Mouse (Mus musculus) forebrain, embryonic 15.5 days (tissue): ENCODE data around the gene Cnrip1. TPM values are rescaled to one million over a fixed set of nuclear protein-coding genes. Genes with fewer than 3 reads are reported as not detected.

Source experiments
- polyA plus RNA-seq: library from polyadenylated mRNA; unstranded; fragments of >200 nt; fragmentation: Nextera tagmentation; extraction: Ambion mirVana; gene quantifications from 2 replicates; pipeline ENCODE4 v1.2.1, GENCODE M21; 2015

The Cnrip1 gene
- polyA plus RNA-seq, 1 experiment from 2014 or later = 130 TPM

Other genes with a start within 250 kb of the Cnrip1 start
- gene Fbxo48, start 100.2 kb upstream of the Cnrip1 start, polyA plus RNA-seq = 0.98 and 1.1 TPM in 2 replicates
- gene Plek, start 795 bp downstream of the Cnrip1 start, polyA plus RNA-seq = 2.5 and 3.2 TPM in 2 replicates
- gene Ppp3r1, start 107.7 kb downstream of the Cnrip1 start, polyA plus RNA-seq = 166 and 176 TPM in 2 replicates
- gene Wdr92, start 130.5 kb downstream of the Cnrip1 start, polyA plus RNA-seq = 19.2 and 20.7 TPM in 2 replicates
- gene Pno1, start 160.0 kb downstream of the Cnrip1 start, polyA plus RNA-seq = 41.0 and 41.5 TPM in 2 replicates
- 104 and 114 TPM in 2 replicates for gene C1d, start 206.0 kb downstream of the Cnrip1 start, polyA plus RNA-seq